Mouse (Mus musculus): ENCODE results near the gene Parp14. TPM values are rescaled to one million over a fixed set of nuclear protein-coding genes. Genes with fewer than 3 reads are reported as not detected.

Gene Parp14
- total and polyA plus RNA-seq, 3 experiments: 3.9 to 6.4 (median 6.0) TPM

- Histone ChIP-seq H3K9me3 (replicated peaks; ENCODE audit: low read length) (peaks cover 23% of the 10 kb centered on the region), H3K27ac (ENCODE audit: insufficient read depth, low read depth) (no peak overlapping the region), H3K4me3 (replicated peaks in 1 of 3; ENCODE audit: low read depth in 2 of 3, low read length in 2 of 3, poor library complexity in 1 of 3) (no peak overlapping the region), H3K27me3 (replicated peaks) (no peaks in the 10 kb centered on the region), H3K9ac (ENCODE audit: insufficient read depth, low read depth) (no peak overlapping the region), H3K4me1 (ENCODE audit: control insufficient read depth in 1 of 2, insufficient read depth in 2 of 2) (peaks cover 6 to 37% of the 10 kb centered on the region in 2 experiments; a peak in 3 of 4 replicates), H3K4me2 (ENCODE audit: insufficient read depth, low read depth, poor library complexity, severe bottlenecking) (no peak overlapping the region), H3K36me3 (replicated peaks in 1 of 2; ENCODE audit: control insufficient read depth in 1 of 2, insufficient read depth in 1 of 2, low read length in 1 of 2) (no peaks in the 10 kb centered on the region), H3K79me2 (replicated peaks; ENCODE audit: control insufficient read depth, extremely low read depth, insufficient read depth, poor library complexity, severe bottlenecking) (no peaks in the 10 kb centered on the region)
- dilution Hi-C loops (cut with MboI; ENCODE audit: extremely low pct_ligation_motif_present, extremely low pct_unique_long_range_greater_than_20kb, low sequenced_read_pairs): no loop called here
- TF ChIP-seq CHD1 (IDR thresholded peaks at IDR 0.05; ENCODE audit: low read depth, low read length) (no peak), HCFC1 (IDR thresholded peaks at IDR 0.05; ENCODE audit: low read depth, low read length) (no peak), PAX5 (IDR thresholded peaks at IDR 0.05; ENCODE audit: low read length) (no peak), GABPA (IDR thresholded peaks at IDR 0.05; ENCODE audit: insufficient replicate concordance, low read depth, low read length) (no peak), ETS1 (conservative IDR thresholded peaks at IDR 0.05; ENCODE audit: low read depth, low read length) (no peak), UBTF (IDR thresholded peaks at IDR 0.05; ENCODE audit: low read depth, low read length) (no peak), USF1 (IDR thresholded peaks at IDR 0.05; ENCODE audit: low read depth, low read length) (no peak), JUND (conservative IDR thresholded peaks at IDR 0.05; ENCODE audit: low read depth, low read length) (no peak), MAZ (IDR thresholded peaks at IDR 0.05; ENCODE audit: low read depth, low read length) (no peak), SMC3 (IDR thresholded peaks at IDR 0.05; ENCODE audit: low read depth, low read length) (no peak), JUN (IDR thresholded peaks at IDR 0.05; ENCODE audit: insufficient read depth, low read depth, low read length) (no peak), MAX (IDR thresholded peaks at IDR 0.05; ENCODE audit: low read length) (no peak)
- in situ Hi-C loops (cut with MboI; ENCODE audit: low pct_ligation_motif_present, low pct_unique_long_range_greater_than_20kb, low sequenced_read_pairs): no loop called here
- no peak for DNase-seq (ENCODE audit: extremely low read depth)
Measured at GRCm38 (mm10) chr16:35904121-35904736, 32.9 kb upstream of the Parp14 start.

GRCm38 (mm10) chr16:35903014-35903640, 31.8 kb upstream of the Parp14 start:
- Histone ChIP-seq H3K27me3 (replicated peaks) (no peaks in the 10 kb centered on the region), H3K36me3 (replicated peaks in 1 of 2; ENCODE audit: control insufficient read depth in 1 of 2, insufficient read depth in 1 of 2, low read length in 1 of 2) (no peaks in the 10 kb centered on the region), H3K9ac (ENCODE audit: insufficient read depth, low read depth) (no peak overlapping the region), H3K79me2 (replicated peaks; ENCODE audit: control insufficient read depth, extremely low read depth, insufficient read depth, poor library complexity, severe bottlenecking) (no peaks in the 10 kb centered on the region), H3K4me1 (ENCODE audit: control insufficient read depth in 1 of 2, insufficient read depth in 2 of 2) (peaks cover 6 to 37% of the 10 kb centered on the region in 2 experiments; a peak in 3 of 4 replicates), H3K27ac (ENCODE audit: insufficient read depth, low read depth) (no peak overlapping the region), H3K4me2 (ENCODE audit: insufficient read depth, low read depth, poor library complexity, severe bottlenecking) (no peak overlapping the region), H3K9me3 (replicated peaks; ENCODE audit: low read length) (peaks cover 18% of the 10 kb centered on the region), H3K4me3 (replicated peaks in 1 of 3; ENCODE audit: low read depth in 2 of 3, low read length in 2 of 3, poor library complexity in 1 of 3) (no peak overlapping the region)
- DNase-seq (ENCODE audit: extremely low read depth): peak; percentile 74
- dilution Hi-C loops (cut with MboI; ENCODE audit: extremely low pct_ligation_motif_present, extremely low pct_unique_long_range_greater_than_20kb, low sequenced_read_pairs): no loop called here
- TF ChIP-seq UBTF (IDR thresholded peaks at IDR 0.05; ENCODE audit: low read depth, low read length): no peak
- TF ChIP-seq JUND (conservative IDR thresholded peaks at IDR 0.05; ENCODE audit: low read depth, low read length): peak; percentile 73
- TF ChIP-seq SMC3 (IDR thresholded peaks at IDR 0.05; ENCODE audit: low read depth, low read length): no peak
- TF ChIP-seq POLR2A (IDR thresholded peaks at IDR 0.05; ENCODE audit: low read depth, low read length): no peak
- TF ChIP-seq NELFE (IDR thresholded peaks at IDR 0.05; ENCODE audit: low read depth, low read length): no peak
- TF ChIP-seq EP300 (IDR thresholded peaks at IDR 0.05; ENCODE audit: low read length): peak; percentile 75
- TF ChIP-seq IRF4 (IDR thresholded peaks at IDR 0.05; ENCODE audit: low read depth, low read length): peak; percentile 62
- TF ChIP-seq TBP (conservative IDR thresholded peaks at IDR 0.05; ENCODE audit: low read depth, low read length): no peak
- TF ChIP-seq ZKSCAN1 (IDR thresholded peaks at IDR 0.05; ENCODE audit: borderline replicate concordance, low read depth, low read length): no peak
- TF ChIP-seq HCFC1 (IDR thresholded peaks at IDR 0.05; ENCODE audit: low read depth, low read length): no peak
- TF ChIP-seq ELF1 (IDR thresholded peaks at IDR 0.05; ENCODE audit: low read depth, low read length): no peak
- TF ChIP-seq PAX5 (IDR thresholded peaks at IDR 0.05; ENCODE audit: low read length): no peak
- no peak for TF ChIP-seq ZNF384 (IDR thresholded peaks at IDR 0.05; ENCODE audit: low read depth, low read length)
- no peak for TF ChIP-seq CHD1 (IDR thresholded peaks at IDR 0.05; ENCODE audit: low read depth, low read length)
- TF ChIP-seq MAFK (IDR thresholded peaks at IDR 0.05; ENCODE audit: insufficient replicate concordance, low read length): no peak
- 0 out of 2 replicates have a peak, but pooled peaks have one; percentile 35 for TF ChIP-seq JUN (IDR thresholded peaks at IDR 0.05; ENCODE audit: insufficient read depth, low read depth, low read length)
- no peak for TF ChIP-seq RAD21 (IDR thresholded peaks at IDR 0.05; ENCODE audit: low read depth, low read length)
- TF ChIP-seq NRF1 (IDR thresholded peaks at IDR 0.05; ENCODE audit: low read depth, low read length): no peak
- TF ChIP-seq ETS1 (conservative IDR thresholded peaks at IDR 0.05; ENCODE audit: low read depth, low read length): 0 out of 2 replicates have a peak, but pooled peaks have one; percentile 17
- TF ChIP-seq USF1 (IDR thresholded peaks at IDR 0.05; ENCODE audit: low read depth, low read length): no peak
- no peak for TF ChIP-seq RCOR1 (conservative IDR thresholded peaks at IDR 0.05; ENCODE audit: low read depth, low read length)
- TF ChIP-seq KAT2A (IDR thresholded peaks at IDR 0.05; ENCODE audit: insufficient replicate concordance, low read length): no peak
- TF ChIP-seq MYC (IDR thresholded peaks at IDR 0.05; ENCODE audit: low read depth, low read length): no peak
- TF ChIP-seq ZMIZ1 (IDR thresholded peaks at IDR 0.05; ENCODE audit: low read depth, low read length): no peak
- no peak for TF ChIP-seq ZC3H11A (IDR thresholded peaks at IDR 0.05; ENCODE audit: low read depth, low read length)
- in situ Hi-C loops (cut with MboI; ENCODE audit: low pct_ligation_motif_present, low pct_unique_long_range_greater_than_20kb, low sequenced_read_pairs): no loop called here
